Mouse (Mus musculus) lung, embryonic 15.5 days (tissue): ENCODE measurements around the gene Creb5. TPM values are rescaled to one million over a fixed set of nuclear protein-coding genes. Genes with fewer than 3 reads are reported as not detected.
A peak's percentile ranks its signal among the peaks of the same experiment; 100 is the strongest.

ENCODE experiments used
- ATAC-seq: fragments of 200-750 bp; cut with Nextera tagmentation; 2 replicates; pipeline ENCODE4 v1.8.0; 2017; ENCODE audit warnings: moderate number of reproducible peaks, borderline replicate concordance; ENCODE audit not compliant: low FRiP score, low TSS enrichment; ENCODE audit errors: extremely low read depth
- H3K27ac ChIP-seq: fragments of 300-500 bp; sonication (generic); 2 replicates; pipeline ENCODE4 v1.5.1; 2015; ENCODE audit warnings: moderate library complexity, mild to moderate bottlenecking, inconsistent platforms
- H3K27me3 ChIP-seq: fragments of 300-500 bp; sonication (generic); 2 replicates; pipeline ENCODE4 v1.6.1; 2015; ENCODE audit warnings: inconsistent platforms
- H3K36me3 ChIP-seq: fragments of 300-500 bp; sonication (generic); 2 replicates; pipeline ENCODE4 v1.6.1; 2015; ENCODE audit warnings: inconsistent platforms
- H3K4me1 ChIP-seq: fragments of 300-500 bp; sonication (generic); 2 replicates; pipeline ENCODE4 v1.6.1; 2015; ENCODE audit warnings: inconsistent platforms
- H3K4me2 ChIP-seq: fragments of 300-500 bp; sonication (generic); 2 replicates; pipeline ENCODE4 v1.6.1; 2015; ENCODE audit warnings: inconsistent platforms, mild to moderate bottlenecking, moderate library complexity
- H3K4me3 ChIP-seq: fragments of 300-500 bp; sonication (generic); 2 replicates; pipeline ENCODE4 v1.5.1; 2015; ENCODE audit warnings: mild to moderate bottlenecking, inconsistent platforms
- H3K9ac ChIP-seq: fragments of 300-500 bp; sonication (generic); 2 replicates; pipeline ENCODE4 v1.6.1; 2015; ENCODE audit warnings: inconsistent platforms
- H3K9me3 ChIP-seq: fragments of 300-500 bp; sonication (generic); 2 replicates; pipeline ENCODE4 v1.6.1; 2016; ENCODE audit warnings: inconsistent platforms
- WGBS: fragments of 180-500 bp; shearing (Covaris S2); methylation state at CpG from one replicate; pipeline ENCODE4 v1.1.7; 2015; 5-methylcytosine and 5-hydroxymethylcytosine counted together
- polyA plus RNA-seq: library from polyadenylated mRNA; unstranded; fragments of >200 nt; fragmentation: Nextera tagmentation; extraction: Ambion mirVana; gene quantifications from 2 replicates; pipeline ENCODE4 v1.2.1, GENCODE M21; 2015

The Creb5 gene
- polyA plus RNA-seq, 1 experiment from 2014 or later, result 5.8 TPM

DNA sequence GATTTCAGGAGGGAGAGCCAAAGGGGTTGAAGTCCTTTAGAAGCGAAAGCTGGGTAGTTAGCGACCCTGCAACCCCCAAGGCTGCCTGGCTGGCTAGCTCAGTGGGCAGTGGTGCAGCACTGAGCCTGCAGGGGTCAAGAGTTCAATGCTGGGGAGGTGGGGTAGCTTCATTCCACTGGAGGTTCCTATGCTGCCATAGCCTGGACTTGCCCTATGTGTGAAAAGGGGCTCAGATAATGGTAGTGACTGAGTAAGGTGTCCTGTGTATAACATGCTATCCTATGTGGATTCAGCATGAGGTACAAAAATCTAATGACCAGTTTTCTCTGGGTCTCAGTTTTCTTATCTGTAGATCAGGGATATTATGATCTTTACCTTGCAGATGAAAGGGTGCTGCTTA lies 182.6 kb downstream of the Creb5 start:
- 71% methylated on average over 2 of the region's 2 CpGs for WGBS
- ATAC-seq, result no peak
- Histone ChIP-seq H3K36me3 (no peaks in the 10 kb centered on the region), H3K9me3 (no peaks in the 10 kb centered on the region), H3K4me3 (no peak overlapping the region), H3K27ac (0 out of 2 replicates have a peak overlapping the region, but pooled peaks have one; percentile 37), H3K4me1 (peaks cover 18% of the 10 kb centered on the region), H3K27me3 (no peaks in the 10 kb centered on the region), H3K9ac (no peak overlapping the region), H3K4me2 (no peak overlapping the region)

DNA sequence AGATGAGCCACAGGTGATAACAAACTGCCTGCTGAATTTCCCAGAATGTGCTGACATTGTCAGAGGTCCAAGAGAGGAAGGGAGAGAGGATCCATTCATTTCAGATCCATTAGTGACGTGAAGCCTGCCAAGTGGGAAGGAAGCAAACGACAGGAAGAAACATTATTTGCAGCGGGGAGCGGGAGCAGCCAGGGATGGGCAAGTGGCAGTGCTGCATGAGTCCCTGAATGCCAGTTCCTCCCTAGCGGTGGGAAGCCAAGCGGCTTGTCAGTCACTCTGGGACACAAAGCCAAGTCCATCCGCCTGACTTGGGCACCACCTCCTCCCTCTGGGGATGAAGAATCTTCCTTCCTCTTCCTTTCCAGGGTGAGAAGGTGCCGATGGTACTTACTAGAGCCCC lies 183.5 kb downstream of the Creb5 start:
- Histone ChIP-seq H3K27me3 (no peaks in the 10 kb centered on the region), H3K9ac (no peak overlapping the region), H3K27ac (peak overlapping the region; percentile 31), H3K36me3 (no peaks in the 10 kb centered on the region), H3K9me3 (no peaks in the 10 kb centered on the region), H3K4me1 (peaks cover 18% of the 10 kb centered on the region), H3K4me2 (peak overlapping the region; percentile 31), H3K4me3 (no peak overlapping the region)
- ATAC-seq, result no peak; the same call in 1 of the 2 replicates
- WGBS, result 17% methylated on average over 8 of the region's 8 CpGs

DNA sequence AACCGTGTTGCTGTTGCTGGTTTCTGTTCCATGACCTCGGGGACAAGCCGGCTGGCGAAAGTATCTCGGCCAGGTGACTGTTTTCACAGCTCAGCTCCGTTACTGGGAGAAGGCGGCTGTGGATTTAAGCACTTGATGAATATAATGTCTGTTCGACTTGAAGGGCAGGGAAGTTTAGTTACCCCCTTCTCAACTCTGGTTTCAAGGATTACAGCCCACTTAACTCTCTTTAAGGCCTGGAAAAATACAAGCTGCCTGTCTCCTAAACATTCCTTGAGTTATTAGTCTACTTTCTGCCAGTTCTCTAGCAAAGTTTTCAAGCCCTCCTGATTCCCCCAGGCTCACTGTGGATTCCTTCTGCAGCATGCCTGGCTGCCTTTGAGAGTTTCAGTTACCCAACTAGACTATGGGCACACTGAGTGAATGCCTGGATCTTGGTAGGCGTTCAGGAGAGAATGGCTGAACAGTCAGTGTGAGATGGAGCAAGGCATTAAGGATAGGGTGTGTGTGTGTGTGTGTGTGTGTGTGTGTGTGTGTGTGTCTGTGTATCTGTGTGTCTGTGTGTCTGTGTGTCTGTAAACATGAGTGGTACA lies 184.0 kb downstream of the Creb5 start:
- no peak overlapping the region for H3K4me3 ChIP-seq
- WGBS, result 25% methylated on average over 9 of the region's 9 CpGs
- H3K4me1 ChIP-seq, result peaks cover 18% of the 10 kb centered on the region
- H3K4me2 ChIP-seq, result peak overlapping the region; percentile 31
- no peak for ATAC-seq
- no peak overlapping the region for H3K9ac ChIP-seq
- H3K27ac ChIP-seq, result peak overlapping the region; percentile 31
- H3K9me3 ChIP-seq, result no peaks in the 10 kb centered on the region
- no peaks in the 10 kb centered on the region for H3K36me3 ChIP-seq
- no peaks in the 10 kb centered on the region for H3K27me3 ChIP-seq

DNA sequence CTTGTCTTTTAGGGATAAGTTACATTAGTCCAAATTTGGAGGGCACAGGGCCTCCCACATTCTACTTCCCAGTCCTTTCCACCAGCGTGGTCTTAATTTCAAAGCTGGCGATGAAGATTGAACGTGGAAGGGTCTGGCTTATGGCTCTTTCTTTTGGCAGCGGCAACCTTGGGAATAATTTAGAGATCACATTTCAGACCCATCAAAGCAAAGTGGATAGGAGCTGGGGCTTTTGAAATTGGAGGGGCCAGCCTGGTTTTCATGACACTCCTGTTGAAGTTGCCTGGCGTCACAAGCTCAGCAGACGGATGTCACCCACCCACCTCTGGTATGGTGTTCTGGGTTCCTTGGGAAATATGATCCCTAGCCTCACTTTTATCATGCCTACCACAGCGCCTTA lies 185.7 kb downstream of the Creb5 start:
- H3K4me1 ChIP-seq, result peaks cover 18% of the 10 kb centered on the region
- WGBS, result 78% methylated on average over 7 of the region's 7 CpGs
- no peak overlapping the region for H3K9ac ChIP-seq
- H3K36me3 ChIP-seq, result no peaks in the 10 kb centered on the region
- H3K9me3 ChIP-seq, result no peaks in the 10 kb centered on the region
- no peak overlapping the region for H3K4me2 ChIP-seq
- no peaks in the 10 kb centered on the region for H3K27me3 ChIP-seq
- H3K27ac ChIP-seq, result no peak overlapping the region
- H3K4me3 ChIP-seq, result no peak overlapping the region
- ATAC-seq, result no peak

DNA sequence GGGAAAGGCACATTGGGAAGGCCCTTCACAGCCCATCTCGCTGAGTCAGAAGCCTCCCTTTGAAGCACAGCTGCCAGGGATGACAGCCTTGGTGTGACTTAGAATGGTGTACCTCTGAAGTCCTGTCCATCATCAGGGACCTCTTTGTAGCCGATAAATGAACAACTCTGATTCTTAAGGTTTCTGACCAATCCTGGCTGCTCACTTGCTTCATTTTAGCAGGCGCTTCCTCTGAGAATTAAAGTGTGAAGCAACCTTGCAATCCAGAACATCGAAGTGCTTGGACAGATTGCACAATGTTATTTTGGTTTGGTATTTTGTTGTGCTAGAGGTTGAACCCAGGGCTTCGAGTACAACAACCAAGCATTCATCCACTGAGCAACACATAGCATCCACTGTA lies 190.4 kb downstream of the Creb5 start:
- no peak for ATAC-seq
- Histone ChIP-seq H3K4me3 (no peak overlapping the region), H3K27ac (no peak overlapping the region), H3K36me3 (no peaks in the 10 kb centered on the region), H3K9me3 (no peaks in the 10 kb centered on the region), H3K27me3 (no peaks in the 10 kb centered on the region), H3K9ac (no peak overlapping the region), H3K4me1 (no peaks in the 10 kb centered on the region), H3K4me2 (no peak overlapping the region)
- 87% methylated on average over 5 of the region's 5 CpGs for WGBS

DNA sequence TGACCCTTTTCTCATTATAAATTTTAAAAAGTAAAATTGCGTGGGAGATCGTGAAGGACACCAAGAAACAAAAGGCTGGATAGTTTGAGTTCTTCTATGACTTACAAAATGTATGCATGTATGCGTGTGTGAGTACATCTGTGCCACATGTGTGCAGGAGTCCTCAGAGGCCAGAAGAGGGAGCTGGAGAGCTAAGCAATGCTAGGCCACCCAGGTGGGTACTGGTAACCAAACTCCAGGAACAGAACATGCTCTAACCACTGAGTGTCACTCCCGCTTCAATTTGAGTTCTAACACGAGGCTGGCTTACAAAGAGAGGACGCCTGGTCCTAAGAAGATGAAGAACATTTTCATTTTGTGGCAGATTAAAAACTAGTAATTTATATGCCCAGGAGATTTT lies 203.8 kb downstream of the Creb5 start:
- no peak overlapping the region for H3K27ac ChIP-seq
- H3K4me2 ChIP-seq, result no peak overlapping the region
- no peak for ATAC-seq
- no peak overlapping the region for H3K9ac ChIP-seq
- no peaks in the 10 kb centered on the region for H3K9me3 ChIP-seq
- H3K4me1 ChIP-seq, result peaks cover 2% of the 10 kb centered on the region; the same call in 1 of the 2 replicates
- H3K27me3 ChIP-seq, result no peaks in the 10 kb centered on the region
- 92% methylated on average over 6 of the region's 6 CpGs for WGBS
- H3K4me3 ChIP-seq, result no peak overlapping the region
- H3K36me3 ChIP-seq, result no peaks in the 10 kb centered on the region

DNA sequence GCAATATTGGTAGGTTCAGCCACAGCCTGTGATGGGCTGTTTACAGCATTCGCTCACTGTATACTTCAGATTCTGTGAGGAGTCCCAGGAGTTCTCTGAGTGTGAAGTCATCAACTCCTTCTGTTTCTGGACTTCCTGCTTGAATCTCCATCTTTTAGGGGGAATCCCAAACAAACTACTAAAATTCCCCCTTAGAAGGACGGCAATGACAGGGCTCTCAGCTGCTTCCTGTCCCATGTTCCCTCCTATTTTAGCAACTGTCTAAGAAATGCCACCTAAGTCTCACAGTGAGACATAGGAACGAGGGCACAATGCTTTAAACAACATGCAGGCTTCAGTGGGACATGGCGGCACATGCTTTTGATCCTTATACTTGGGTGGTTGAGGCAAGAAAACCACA lies 204.3 kb downstream of the Creb5 start:
- H3K27me3 ChIP-seq, result no peaks in the 10 kb centered on the region
- no peak overlapping the region for H3K4me2 ChIP-seq
- H3K9me3 ChIP-seq, result no peaks in the 10 kb centered on the region
- no peak overlapping the region for H3K4me3 ChIP-seq
- no peak for ATAC-seq
- no peak overlapping the region for H3K9ac ChIP-seq
- H3K36me3 ChIP-seq, result no peaks in the 10 kb centered on the region
- H3K4me1 ChIP-seq, result peaks cover 5% of the 10 kb centered on the region; the same call in 1 of the 2 replicates
- 81% methylated on average over 4 of the region's 4 CpGs for WGBS
- H3K27ac ChIP-seq, result no peak overlapping the region

DNA sequence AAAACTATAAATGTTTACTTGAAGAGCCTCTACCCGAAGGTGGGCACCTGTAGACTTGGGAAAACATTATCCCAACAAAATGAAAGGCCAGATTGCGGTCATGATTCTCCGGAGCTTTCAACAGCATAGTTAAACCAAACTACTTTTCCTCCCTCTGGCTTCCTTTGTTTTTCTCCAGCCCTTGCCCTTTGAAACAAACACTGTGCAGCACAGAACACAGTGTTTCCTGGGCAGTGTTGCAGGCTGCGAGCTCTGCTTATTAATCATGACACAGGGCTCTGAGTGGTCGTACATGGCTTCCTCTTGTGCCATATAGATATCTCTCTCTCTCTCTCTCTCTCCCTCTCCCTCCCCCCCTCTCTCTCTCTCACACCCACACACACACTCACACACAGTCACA lies 206.8 kb downstream of the Creb5 start:
- H3K9ac ChIP-seq, result no peak overlapping the region
- no peaks in the 10 kb centered on the region for H3K36me3 ChIP-seq
- no peaks in the 10 kb centered on the region for H3K9me3 ChIP-seq
- WGBS, result 36% methylated on average over 5 of the region's 5 CpGs
- no peaks in the 10 kb centered on the region for H3K27me3 ChIP-seq
- peak overlapping the region; percentile 27 for H3K27ac ChIP-seq
- H3K4me1 ChIP-seq, result peaks cover 8% of the 10 kb centered on the region; the same call in 1 of the 2 replicates
- no peak overlapping the region for H3K4me2 ChIP-seq
- no peak for ATAC-seq
- no peak overlapping the region for H3K4me3 ChIP-seq

DNA sequence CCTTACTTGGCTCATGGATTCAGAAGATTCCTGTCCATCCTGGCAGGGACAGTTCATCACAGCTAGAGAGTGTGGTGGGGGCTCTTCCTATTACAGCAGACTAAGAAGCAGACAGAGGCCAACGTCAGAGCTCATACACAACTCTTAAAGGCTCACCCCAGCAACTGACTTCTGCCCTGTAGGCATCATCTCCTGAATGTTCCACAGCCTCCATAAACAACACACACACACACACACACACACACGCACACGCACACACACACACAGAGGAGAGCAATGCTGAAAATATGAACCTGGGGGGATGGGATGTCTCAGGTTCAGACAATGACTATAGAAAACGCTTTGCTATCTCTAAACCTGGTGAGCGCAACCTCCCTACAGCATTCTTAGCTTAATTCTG lies 208.6 kb downstream of the Creb5 start:
- no peak overlapping the region for H3K4me3 ChIP-seq
- no peaks in the 10 kb centered on the region for H3K27me3 ChIP-seq
- H3K9me3 ChIP-seq, result no peaks in the 10 kb centered on the region
- no peak for ATAC-seq
- H3K36me3 ChIP-seq, result no peaks in the 10 kb centered on the region
- H3K4me1 ChIP-seq, result peaks cover 8% of the 10 kb centered on the region; the same call in 1 of the 2 replicates
- no peak overlapping the region for H3K4me2 ChIP-seq
- no peak overlapping the region for H3K9ac ChIP-seq
- no peak overlapping the region for H3K27ac ChIP-seq
- WGBS, result 76% methylated on average over 5 of the region's 5 CpGs

DNA sequence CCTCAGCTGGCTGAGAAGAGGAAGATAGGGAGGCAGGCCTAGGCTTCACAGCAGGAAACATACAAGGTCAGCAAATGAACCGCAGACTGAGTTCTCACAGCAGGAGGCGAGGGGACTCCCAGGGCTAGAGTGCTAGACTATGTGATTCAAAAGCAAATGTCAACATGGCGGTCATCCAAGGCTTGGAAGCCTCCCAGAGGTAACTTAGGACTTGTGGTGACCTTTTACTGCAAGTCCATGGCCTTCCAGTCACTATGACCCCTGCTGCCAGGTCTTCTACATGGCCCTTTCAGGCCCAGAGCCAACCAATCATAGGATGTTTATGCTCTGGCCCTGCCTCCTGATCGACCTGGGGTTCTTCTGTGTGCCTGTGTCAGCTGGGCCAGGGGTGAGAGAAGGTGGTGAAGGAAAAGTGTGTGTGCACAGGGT lies 209.3 kb downstream of the Creb5 start:
- WGBS, result 47% methylated on average over 4 of the region's 4 CpGs
- ATAC-seq, result peak; percentile 64; the same call in 1 of the 2 replicates
- peak overlapping the region; percentile 22; the same call in 1 of the 2 replicates for H3K27ac ChIP-seq

DNA sequence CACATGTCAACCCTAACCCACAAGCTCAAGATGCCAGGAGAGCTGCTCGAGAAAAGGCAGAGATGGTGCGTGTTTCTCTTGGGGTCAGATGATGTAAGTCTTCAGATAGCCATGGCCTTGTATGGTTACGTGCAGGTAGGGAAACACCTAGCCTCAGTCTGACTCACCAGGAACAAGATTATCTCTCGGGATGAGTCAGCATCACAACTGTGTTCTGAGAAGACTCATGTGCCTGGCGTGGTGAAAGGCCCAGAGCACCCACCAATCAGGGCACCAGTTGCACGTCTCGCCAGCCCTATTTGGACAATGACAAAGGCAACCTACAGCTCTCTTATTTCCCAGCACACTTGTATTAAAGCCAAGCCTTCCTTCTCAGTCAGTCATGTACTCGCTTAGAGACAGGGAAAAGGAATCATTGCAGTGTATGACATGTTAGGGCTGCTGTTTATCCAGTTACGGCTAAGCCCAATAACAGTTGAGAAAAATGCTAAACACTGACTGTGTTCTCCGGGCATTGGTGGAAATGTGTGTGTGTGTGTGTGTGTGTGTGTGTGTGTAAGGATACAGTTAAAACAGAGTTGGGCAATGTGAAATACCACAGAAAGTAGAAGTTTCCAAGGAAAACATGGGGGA lies 210.9 kb downstream of the Creb5 start:
- Histone ChIP-seq H3K27me3 (no peaks in the 10 kb centered on the region), H3K9ac (no peak overlapping the region), H3K36me3 (no peaks in the 10 kb centered on the region), H3K4me3 (no peak overlapping the region), H3K4me1 (peaks cover 8% of the 10 kb centered on the region; the same call in 1 of the 2 replicates), H3K27ac (no peak overlapping the region), H3K4me2 (no peak overlapping the region), H3K9me3 (no peaks in the 10 kb centered on the region)
- no peak for ATAC-seq
- WGBS, result 77% methylated on average over 10 of the region's 10 CpGs

More for the DNA sequence above, 209.3 kb downstream of the Creb5 start:
- Histone ChIP-seq H3K9ac (no peak overlapping the region), H3K4me3 (no peak overlapping the region), H3K27me3 (no peaks in the 10 kb centered on the region), H3K4me2 (no peak overlapping the region), H3K9me3 (no peaks in the 10 kb centered on the region), H3K4me1 (peaks cover 8% of the 10 kb centered on the region; the same call in 1 of the 2 replicates), H3K36me3 (no peaks in the 10 kb centered on the region)

DNA sequence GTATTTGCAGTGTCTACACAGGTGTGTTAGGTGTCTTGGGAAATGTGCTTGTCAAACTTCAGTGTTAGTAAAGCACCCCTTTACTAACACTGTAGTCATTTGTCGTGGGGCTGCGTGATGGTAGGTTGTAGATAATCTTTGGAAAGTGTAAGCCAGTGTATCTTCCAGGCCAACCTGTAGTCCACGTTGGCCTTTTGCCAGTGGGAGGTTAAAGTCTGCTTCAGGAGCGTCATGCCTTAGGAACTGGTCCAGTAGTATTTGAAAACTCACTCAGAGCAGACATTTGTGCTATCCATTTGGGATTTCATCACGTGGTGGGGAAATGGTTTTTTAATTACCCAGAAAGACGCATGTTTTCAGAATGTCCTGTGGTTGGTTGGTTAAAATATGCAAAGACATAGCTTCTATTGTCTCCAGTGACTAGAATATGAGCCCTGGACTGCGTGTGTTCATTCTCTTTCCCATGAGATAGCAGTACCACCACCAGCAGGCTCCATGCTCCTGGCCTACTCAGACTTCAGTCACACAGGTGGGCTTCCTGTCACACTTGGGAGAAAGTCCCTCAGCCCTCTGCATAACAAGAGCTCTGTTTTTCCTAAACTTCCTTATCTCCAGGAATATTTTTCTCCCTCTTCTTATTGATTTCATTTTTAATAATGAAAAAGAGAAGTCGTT lies 212.7 kb downstream of the Creb5 start:
- WGBS, result 72% methylated on average over 8 of the region's 8 CpGs
- Histone ChIP-seq H3K9ac (no peak overlapping the region), H3K36me3 (no peaks in the 10 kb centered on the region), H3K4me1 (peaks cover 8% of the 10 kb centered on the region; the same call in 1 of the 2 replicates), H3K27ac (no peak overlapping the region), H3K9me3 (no peaks in the 10 kb centered on the region), H3K27me3 (no peaks in the 10 kb centered on the region), H3K4me3 (no peak overlapping the region), H3K4me2 (no peak overlapping the region)
- ATAC-seq, result no peak
